Mouse (Mus musculus) G1E (cell line): ENCODE measurements around the gene Xpo5. TPM values are rescaled to one million over a fixed set of nuclear protein-coding genes. Genes with fewer than 3 reads are reported as not detected.

Experiments used
- ATAC-seq: 2 replicates; pipeline ENCODE4 v1.8.0; 2016; ENCODE audit warnings: mild to moderate bottlenecking; ENCODE audit not compliant: insufficient number of reproducible peaks, poor library complexity, low FRiP score, severe bottlenecking; ENCODE audit errors: extremely low read depth
- DNase-seq: peaks from one replicate; pipeline ENCODE4 v3.0.0; 2012; ENCODE audit warnings: low spot score
- H3K27me3 ChIP-seq: 2 replicates; pipeline ENCODE4 v1.6.1; 2012; ENCODE audit warnings: mild to moderate bottlenecking, low read length, inconsistent platforms; ENCODE audit not compliant: insufficient read depth
- H3K36me3 ChIP-seq: replicated peaks from 2 replicates; pipeline ENCODE3; 2012; ENCODE audit warnings: mild to moderate bottlenecking, inconsistent platforms
- H3K4me1 ChIP-seq: 2 replicates; pipeline ENCODE4 v1.6.1; 2012; ENCODE audit warnings: low read depth, low read length, inconsistent platforms, mixed read lengths; ENCODE audit not compliant: insufficient read depth
- H3K4me3 ChIP-seq: 2 replicates; pipeline ENCODE4 v1.5.1; 2012; ENCODE audit warnings: low read depth, mild to moderate bottlenecking, inconsistent platforms, low read length, moderate library complexity, mixed read lengths
- H3K9me3 ChIP-seq: replicated peaks from 2 replicates; pipeline ENCODE4 v1.6.1; 2012; ENCODE audit warnings: inconsistent platforms
- CTCF ChIP-seq: IDR thresholded peaks from 2 replicates; pipeline ENCODE4 v1.5.1; 2012; ENCODE audit warnings: low read depth, low read length, inconsistent platforms, mixed read lengths
- GATA1 ChIP-seq: IDR thresholded peaks from 2 replicates; pipeline ENCODE4 v1.6.1; 2012; ENCODE audit warnings: borderline replicate concordance, low read length, inconsistent platforms, mixed read lengths
- GATA2 ChIP-seq: IDR thresholded peaks from 2 replicates; pipeline ENCODE4 v1.6.1; 2012; ENCODE audit warnings: low read depth, low read length, inconsistent platforms, borderline replicate concordance
- POLR2AphosphoS5 ChIP-seq: IDR thresholded peaks from 2 replicates; pipeline ENCODE4 v1.6.1; 2012; ENCODE audit warnings: low read depth, low read length, inconsistent platforms; ENCODE audit not compliant: insufficient replicate concordance
- TAL1 ChIP-seq: conservative IDR thresholded peaks from 2 replicates; pipeline ENCODE4 v1.6.1; 2012; ENCODE audit warnings: low read depth, low read length, inconsistent platforms, mixed read lengths
- polyA plus RNA-seq: library from polyadenylated mRNA; stranded (reverse); fragments of >175 nt; gene quantifications from 2 replicates; pipeline ENCODE4 v1.2.3, GENCODE M21; 2012
- total RNA-seq, 2 experiments: library from RNA; stranded (forward) in 1 of 2; stranded (reverse) in 1 of 2; fragments of 200-1000 nt in 1 of 2; fragments of >200 nt in 1 of 2; fragmentation: Nextera tagmentation in 1 of 2; gene quantifications; 2 replicates each; pipeline ENCODE4 v1.2.3; 2014 to 2017

Gene Xpo5
- total and polyA plus RNA-seq, 3 experiments, result 24.8 to 65.6 (median 55.3) TPM

GRCm38 (mm10) chr17:46242274-46242673 is 39.7 kb downstream of the Xpo5 start:
- DNase-seq (no peak), ATAC-seq (no peak)
- H3K4me3 ChIP-seq, result no peak overlapping the region
- H3K9me3 ChIP-seq, result no peaks in the 10 kb centered on the region
- H3K4me1 ChIP-seq, result peaks cover 68% of the 10 kb centered on the region
- H3K36me3 ChIP-seq, result peaks cover 96% of the 10 kb centered on the region
- no peaks in the 10 kb centered on the region for H3K27me3 ChIP-seq
- no peak for TF ChIP-seq TAL1
- TF ChIP-seq CTCF, result no peak
- no peak for TF ChIP-seq POLR2AphosphoS5
- no peak for TF ChIP-seq GATA2
- TF ChIP-seq GATA1, result no peak

GRCm38 (mm10) chr17:46242993-46243392 is 40.4 kb downstream of the Xpo5 start:
- no peak for DNase-seq
- H3K36me3 ChIP-seq, result peaks cover 88% of the 10 kb centered on the region
- H3K27me3 ChIP-seq, result no peaks in the 10 kb centered on the region
- TF ChIP-seq GATA1 (no peak), POLR2AphosphoS5 (no peak), CTCF (no peak), TAL1 (no peak), GATA2 (no peak)
- ATAC-seq, result no peak
- no peak overlapping the region for H3K4me3 ChIP-seq
- no peaks in the 10 kb centered on the region for H3K9me3 ChIP-seq
- H3K4me1 ChIP-seq, result peaks cover 64% of the 10 kb centered on the region

GRCm38 (mm10) chr17:46243624-46244023 is 41.0 kb downstream of the Xpo5 start:
- H3K36me3 ChIP-seq, result peaks cover 83% of the 10 kb centered on the region
- H3K27me3 ChIP-seq, result no peaks in the 10 kb centered on the region
- ATAC-seq, result no peak
- no peak for DNase-seq
- peaks cover 61% of the 10 kb centered on the region for H3K4me1 ChIP-seq
- TF ChIP-seq TAL1 (no peak), GATA1 (no peak), POLR2AphosphoS5 (no peak), GATA2 (no peak), CTCF (no peak)
- no peak overlapping the region for H3K4me3 ChIP-seq
- no peaks in the 10 kb centered on the region for H3K9me3 ChIP-seq

- H3K4me1 ChIP-seq, result peaks cover 68% of the 10 kb centered on the region
- no peak for TF ChIP-seq TAL1
- no peak for TF ChIP-seq GATA2
- no peak for TF ChIP-seq GATA1
- no peak for TF ChIP-seq POLR2AphosphoS5
- TF ChIP-seq CTCF, result no peak
- peaks cover 83% of the 10 kb centered on the region for H3K36me3 ChIP-seq
- H3K9me3 ChIP-seq, result no peaks in the 10 kb centered on the region
- no peaks in the 10 kb centered on the region for H3K27me3 ChIP-seq
- ATAC-seq (no peak), DNase-seq (no peak)
- H3K4me3 ChIP-seq, result no peak overlapping the region
Observed at GRCm38 (mm10) chr17:46244579-46244978, 42.0 kb downstream of the Xpo5 start.

- Histone ChIP-seq H3K36me3 (peaks cover 85% of the 10 kb centered on the region), H3K27me3 (no peaks in the 10 kb centered on the region), H3K4me3 (peak within 1 kb of the TSS; percentile 86), H3K4me1 (peaks cover 70% of the 10 kb centered on the region), H3K9me3 (no peaks in the 10 kb centered on the region)
- ATAC-seq (peak; percentile 79), DNase-seq (peak; percentile 91)
- TF ChIP-seq TAL1, result no peak
- TF ChIP-seq GATA1, result no peak
- no peak for TF ChIP-seq POLR2AphosphoS5
- no peak for TF ChIP-seq GATA2
- no peak for TF ChIP-seq CTCF
Observed at GRCm38 (mm10) chr17:46247512-46248188, 45.1 kb downstream of the Xpo5 start, which contains the start of the genes Polr1c and Yipf3. TSS of gene Polr1c (minus strand) at chr17:46248054. TSS of gene Yipf3 (plus strand) at chr17:46248080.

GRCm38 (mm10) chr17:46248189-46248522 is 45.6 kb downstream of the Xpo5 start:
- H3K27me3 ChIP-seq, result no peaks in the 10 kb centered on the region
- H3K36me3 ChIP-seq, result peaks cover 85% of the 10 kb centered on the region
- H3K4me1 ChIP-seq, result peaks cover 70% of the 10 kb centered on the region
- ATAC-seq (no peak), DNase-seq (no peak)
- H3K4me3 ChIP-seq, result peak overlapping the region; percentile 86
- H3K9me3 ChIP-seq, result no peaks in the 10 kb centered on the region
- TF ChIP-seq POLR2AphosphoS5 (no peak), TAL1 (no peak), GATA2 (no peak), GATA1 (no peak), CTCF (no peak)
